Mouse (Mus musculus) stomach, embryonic 14.5 days (tissue): ENCODE data around the gene Gm29797. TPM values are rescaled to one million over a fixed set of nuclear protein-coding genes. Genes with fewer than 3 reads are reported as not detected.

Source experiments
- ATAC-seq: fragments of 200-750 bp; cut with Nextera tagmentation; 2 replicates; pipeline ENCODE4 v1.8.0; 2017; ENCODE audit warnings: low read depth, moderate TSS enrichment; ENCODE audit not compliant: insufficient number of reproducible peaks, insufficient read depth, low FRiP score
- H3K27ac ChIP-seq: fragments of 300-500 bp; sonication (generic); 2 replicates; pipeline ENCODE4 v1.5.1; 2014; ENCODE audit warnings: mild to moderate bottlenecking, low read length, moderate library complexity, mixed read lengths
- H3K27me3 ChIP-seq: fragments of 300-500 bp; sonication (generic); 2 replicates; pipeline ENCODE4 v1.6.1; 2014; ENCODE audit warnings: low read length, control low read depth, mixed read lengths; ENCODE audit not compliant: control insufficient read depth, insufficient read depth
- H3K36me3 ChIP-seq: fragments of 300-500 bp; sonication (generic); 2 replicates; pipeline ENCODE4 v1.6.1; 2014; ENCODE audit warnings: mild to moderate bottlenecking, control low read depth, low read length, moderate library complexity, mixed read lengths; ENCODE audit not compliant: control insufficient read depth, insufficient read depth
- H3K4me1 ChIP-seq: fragments of 300-500 bp; sonication (generic); 2 replicates; pipeline ENCODE4 v1.6.1; 2014; ENCODE audit warnings: low read length, control low read depth, mixed read lengths; ENCODE audit not compliant: control insufficient read depth, insufficient read depth
- H3K4me2 ChIP-seq: fragments of 300-500 bp; sonication (generic); replicated peaks from 2 replicates; pipeline ENCODE4 v1.6.1; 2014; ENCODE audit warnings: low read depth, low read length, control low read depth
- H3K4me3 ChIP-seq: fragments of 300-500 bp; sonication (generic); 2 replicates; pipeline ENCODE4 v1.5.1; 2014; ENCODE audit warnings: low read depth, low read length, control low read depth
- H3K9ac ChIP-seq: fragments of 300-500 bp; sonication (generic); replicated peaks from 2 replicates; pipeline ENCODE4 v1.6.1; 2014; ENCODE audit warnings: low read depth, mild to moderate bottlenecking, control low read depth, low read length, moderate library complexity, mixed read lengths
- H3K9me3 ChIP-seq: fragments of 300-500 bp; sonication (generic); 2 replicates; pipeline ENCODE4 v1.6.1; 2016; ENCODE audit warnings: low read depth, low read length, control low read depth; ENCODE audit not compliant: control insufficient read depth
- WGBS: fragments of 180-500 bp; shearing (Covaris S2); extraction: QIAGEN DNeasy Blood & Tissue Kit; methylation state at CpG from one replicate; pipeline ENCODE4 v1.1.7; 2014; 5-methylcytosine and 5-hydroxymethylcytosine counted together
- polyA plus RNA-seq: library from polyadenylated mRNA; unstranded; fragments of >200 nt; fragmentation: Nextera tagmentation; extraction: Ambion mirVana; gene quantifications from 2 replicates; pipeline ENCODE4 v1.2.1, GENCODE M21; 2014

Gene Gm29797
- polyA plus RNA-seq, 1 experiment from 2014 or later = not detected

GRCm38 (mm10) chr2:181675454-181675853, 18.6 kb downstream of the Gm29797 start:
- Histone ChIP-seq H3K36me3 (no peaks in the 10 kb centered on the region), H3K27ac (no peak overlapping the region), H3K4me3 (no peak overlapping the region), H3K4me2 (peak overlapping the region; percentile 33; the same call in 1 of the 2 replicates), H3K9me3 (no peaks in the 10 kb centered on the region), H3K27me3 (peaks cover 27% of the 10 kb centered on the region), H3K9ac (no peak overlapping the region), H3K4me1 (peaks cover 8% of the 10 kb centered on the region; the same call in 1 of the 2 replicates)
- 5% methylated on average over 14 of the region's 14 CpGs for WGBS
- no peak for ATAC-seq

- no peak overlapping the region for H3K4me2 ChIP-seq
- H3K4me3 ChIP-seq = no peak overlapping the region
- H3K9ac ChIP-seq = no peak overlapping the region
- peaks cover 17% of the 10 kb centered on the region for H3K27me3 ChIP-seq
- no peaks in the 10 kb centered on the region for H3K36me3 ChIP-seq
- no peak for ATAC-seq
- WGBS = 60% methylated on average over 2 of the region's 2 CpGs
- H3K27ac ChIP-seq = no peak overlapping the region
- peaks cover 8% of the 10 kb centered on the region; the same call in 1 of the 2 replicates for H3K4me1 ChIP-seq
- H3K9me3 ChIP-seq = no peaks in the 10 kb centered on the region
Observed at GRCm38 (mm10) chr2:181676424-181676823, 19.6 kb downstream of the Gm29797 start.

- Histone ChIP-seq H3K27me3 (peaks cover 9% of the 10 kb centered on the region), H3K9ac (no peak overlapping the region), H3K36me3 (no peaks in the 10 kb centered on the region), H3K4me3 (no peak overlapping the region), H3K4me2 (no peak overlapping the region), H3K4me1 (peaks cover 8% of the 10 kb centered on the region; the same call in 1 of the 2 replicates), H3K27ac (peak overlapping the region; percentile 48; the same call in 1 of the 2 replicates), H3K9me3 (no peaks in the 10 kb centered on the region)
- ATAC-seq = no peak
- 64% methylated on average over 5 of the region's 5 CpGs for WGBS
Observed at GRCm38 (mm10) chr2:181677096-181677754, 20.4 kb downstream of the Gm29797 start.

- Histone ChIP-seq H3K9ac (no peak overlapping the region), H3K9me3 (no peaks in the 10 kb centered on the region), H3K4me2 (no peak overlapping the region), H3K36me3 (no peaks in the 10 kb centered on the region), H3K4me3 (no peak overlapping the region), H3K4me1 (peaks cover 8% of the 10 kb centered on the region; the same call in 1 of the 2 replicates), H3K27ac (peak overlapping the region; percentile 48; the same call in 1 of the 2 replicates), H3K27me3 (peaks cover 4% of the 10 kb centered on the region)
- no peak for ATAC-seq
- 36% methylated on average over 3 of the region's 3 CpGs for WGBS
Observed at GRCm38 (mm10) chr2:181677755-181678098, 20.9 kb downstream of the Gm29797 start.

GRCm38 (mm10) chr2:181678780-181679179, 21.9 kb downstream of the Gm29797 start:
- no peak overlapping the region for H3K9ac ChIP-seq
- H3K4me2 ChIP-seq = no peak overlapping the region
- no peak overlapping the region for H3K4me3 ChIP-seq
- no peaks in the 10 kb centered on the region for H3K27me3 ChIP-seq
- H3K36me3 ChIP-seq = no peaks in the 10 kb centered on the region
- H3K9me3 ChIP-seq = no peaks in the 10 kb centered on the region
- peak; percentile 76; the same call in 1 of the 2 replicates for ATAC-seq
- WGBS = 36% methylated on average over 1 of the region's 1 CpGs
- peaks cover 8% of the 10 kb centered on the region; the same call in 1 of the 2 replicates for H3K4me1 ChIP-seq
- no peak overlapping the region for H3K27ac ChIP-seq

- no peaks in the 10 kb centered on the region for H3K9me3 ChIP-seq
- peak within 1 kb of the TSS; percentile 91 for H3K4me2 ChIP-seq
- peaks cover 8% of the 10 kb centered on the region; the same call in 1 of the 2 replicates for H3K4me1 ChIP-seq
- WGBS = under 1% methylated on average over 62 of the region's 69 CpGs
- H3K36me3 ChIP-seq = no peaks in the 10 kb centered on the region
- H3K27me3 ChIP-seq = no peaks in the 10 kb centered on the region
- ATAC-seq = peak; percentile 21; the same call in 1 of the 2 replicates
- H3K4me3 ChIP-seq = peak within 1 kb of the TSS; percentile 68
- H3K9ac ChIP-seq = peak within 1 kb of the TSS; percentile 82
- H3K27ac ChIP-seq = peak within 1 kb of the TSS; percentile 52; the same call in 1 of the 2 replicates
Observed at GRCm38 (mm10) chr2:181679951-181680715, 23.3 kb downstream of the Gm29797 start, which contains the start of gene Tcea2. Gene Tcea2 (plus strand): TSS chr2:181680310.

- H3K9ac ChIP-seq = peak overlapping the region; percentile 82
- peak overlapping the region; percentile 52; the same call in 1 of the 2 replicates for H3K27ac ChIP-seq
- no peaks in the 10 kb centered on the region for H3K27me3 ChIP-seq
- H3K9me3 ChIP-seq = no peaks in the 10 kb centered on the region
- H3K4me1 ChIP-seq = peaks cover 8% of the 10 kb centered on the region; the same call in 1 of the 2 replicates
- no peaks in the 10 kb centered on the region for H3K36me3 ChIP-seq
- peak overlapping the region; percentile 68 for H3K4me3 ChIP-seq
- 16% methylated on average over 7 of the region's 7 CpGs for WGBS
- no peak for ATAC-seq
- peak overlapping the region; percentile 91 for H3K4me2 ChIP-seq
Observed at GRCm38 (mm10) chr2:181680716-181681117, 23.9 kb downstream of the Gm29797 start.

GRCm38 (mm10) chr2:181681978-181682377, 25.1 kb downstream of the Gm29797 start:
- 68% methylated on average over 1 of the region's 1 CpGs for WGBS

More at GRCm38 (mm10) chr2:181681978-181682377, 25.1 kb downstream of the Gm29797 start:
- no peak overlapping the region for H3K27ac ChIP-seq
- peaks cover 6% of the 10 kb centered on the region; the same call in 1 of the 2 replicates for H3K36me3 ChIP-seq
- no peaks in the 10 kb centered on the region for H3K9me3 ChIP-seq
- H3K9ac ChIP-seq = no peak overlapping the region
- no peaks in the 10 kb centered on the region for H3K27me3 ChIP-seq
- H3K4me2 ChIP-seq = no peak overlapping the region
- 0 out of 2 replicates have a peak, but pooled peaks cover 8% of the 10 kb centered on the region for H3K4me1 ChIP-seq
- no peak overlapping the region for H3K4me3 ChIP-seq
- ATAC-seq = peak; percentile 30; the same call in 1 of the 2 replicates
